Mouse (Mus musculus): ENCODE measurements around the gene Ntf5. TPM values are rescaled to one million over a fixed set of nuclear protein-coding genes. Genes with fewer than 3 reads are reported as not detected.
"Not testable (repeated sequence)": the region's sequence is repeated elsewhere in the genome, so short reads cannot be mapped to it uniquely, and the experiment has no call there.

Gene Ntf5
- polyA plus RNA-seq, 1 experiment, result 1.8 TPM

DNA sequence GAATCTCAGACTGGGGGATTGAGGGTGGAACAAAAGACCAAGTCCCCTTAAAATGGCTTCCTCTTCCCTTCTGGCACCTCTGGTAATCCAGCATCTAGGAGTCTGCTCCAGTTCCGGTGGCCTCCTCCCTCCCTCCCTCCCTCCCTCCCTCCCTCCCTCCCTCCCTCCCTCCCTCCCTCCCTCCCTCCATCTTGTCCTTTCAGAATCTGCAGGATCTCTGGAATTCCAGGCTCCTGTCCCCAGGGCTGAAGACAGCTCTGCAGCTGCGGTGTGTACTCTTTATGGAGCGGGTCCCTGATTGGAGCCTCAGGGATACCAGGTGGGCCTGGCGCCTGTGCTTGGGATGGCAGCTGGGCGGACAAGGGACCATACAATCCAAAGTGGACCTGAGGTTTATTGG lies 47.8 kb downstream of the Ntf5 start:
- H3K4me1 ChIP-seq (ENCODE audit: control insufficient read depth, insufficient read depth, low read length), result peaks cover 4% of the 10 kb centered on the region; the same call in 1 of the 2 replicates
- H3K4me3 ChIP-seq (replicated peaks; ENCODE audit: control insufficient read depth, low read depth, low read length), result no peak overlapping the region
- 78% methylated on average over 5 of the region's 5 CpGs for whole genome bisulfite sequencing
- TF ChIP-seq POLR2A (IDR thresholded peaks at IDR 0.05; ENCODE audit: borderline replicate concordance, control insufficient read depth, low read depth, low read length) (no peak), CTCF (IDR thresholded peaks at IDR 0.05; ENCODE audit: control insufficient read depth, insufficient read depth, low read length) (no peak)
- peak overlapping the region; percentile 83 for H3K27ac ChIP-seq (ENCODE audit: control insufficient read depth, insufficient read depth, low read depth, low read length, poor library complexity)

DNA sequence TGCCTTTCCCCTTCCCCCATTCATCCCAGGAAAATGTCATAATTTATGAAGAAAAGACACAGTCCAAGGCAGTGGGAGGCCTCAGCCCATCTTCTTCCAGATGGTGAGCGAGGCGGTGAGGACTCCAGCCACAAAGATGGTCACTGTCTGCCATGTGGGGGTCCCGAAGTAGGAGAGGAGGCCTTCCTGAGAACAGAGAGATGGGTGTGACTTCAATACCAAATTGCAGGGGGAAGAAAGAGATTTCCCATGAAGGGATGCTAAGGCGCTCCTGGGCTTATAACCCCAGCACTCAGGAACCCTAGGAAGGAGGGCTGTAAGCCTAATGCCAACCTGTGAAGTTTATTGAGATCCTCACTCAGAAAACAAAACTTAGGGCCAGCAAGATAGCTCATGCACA lies 48.3 kb downstream of the Ntf5 start:
- H3K4me1 ChIP-seq (ENCODE audit: control insufficient read depth, insufficient read depth, low read length), result peaks cover 4% of the 10 kb centered on the region; the same call in 1 of the 2 replicates
- no peak overlapping the region for H3K4me3 ChIP-seq (replicated peaks; ENCODE audit: control insufficient read depth, low read depth, low read length)
- TF ChIP-seq POLR2A (IDR thresholded peaks at IDR 0.05; ENCODE audit: borderline replicate concordance, control insufficient read depth, low read depth, low read length) (no peak), CTCF (IDR thresholded peaks at IDR 0.05; ENCODE audit: control insufficient read depth, insufficient read depth, low read length) (no peak)
- 88% methylated on average over 4 of the region's 4 CpGs for WGBS
- H3K27ac ChIP-seq (ENCODE audit: control insufficient read depth, insufficient read depth, low read depth, low read length, poor library complexity), result no peak overlapping the region

DNA sequence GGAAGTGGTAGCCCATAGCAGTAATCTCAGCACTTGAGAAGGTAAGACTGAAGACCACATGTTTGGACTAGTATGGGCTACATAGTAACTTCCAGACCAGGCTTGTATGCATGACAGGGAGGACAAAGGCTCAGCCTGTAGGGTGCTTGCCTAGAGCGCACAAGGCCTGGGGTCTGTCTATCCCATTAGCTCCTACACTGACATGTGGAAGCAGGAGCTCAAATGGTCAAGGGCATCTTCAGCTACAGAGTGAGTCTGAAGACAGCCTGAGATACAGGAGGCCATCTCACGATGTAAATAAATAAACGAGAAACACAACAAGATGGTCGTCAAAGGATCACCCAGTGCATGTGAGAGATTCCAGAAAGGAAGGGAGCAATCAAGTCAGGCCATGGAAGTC lies 48.8 kb downstream of the Ntf5 start:
- H3K4me3 ChIP-seq (replicated peaks; ENCODE audit: control insufficient read depth, low read depth, low read length), result no peak overlapping the region
- 93% methylated on average over 4 of the region's 4 CpGs for WGBS
- no peak overlapping the region for H3K27ac ChIP-seq (ENCODE audit: control insufficient read depth, insufficient read depth, low read depth, low read length, poor library complexity)
- TF ChIP-seq CTCF (IDR thresholded peaks at IDR 0.05; ENCODE audit: control insufficient read depth, insufficient read depth, low read length), result no peak
- H3K4me1 ChIP-seq (ENCODE audit: control insufficient read depth, insufficient read depth, low read length), result peaks cover 1% of the 10 kb centered on the region; the same call in 1 of the 2 replicates

DNA sequence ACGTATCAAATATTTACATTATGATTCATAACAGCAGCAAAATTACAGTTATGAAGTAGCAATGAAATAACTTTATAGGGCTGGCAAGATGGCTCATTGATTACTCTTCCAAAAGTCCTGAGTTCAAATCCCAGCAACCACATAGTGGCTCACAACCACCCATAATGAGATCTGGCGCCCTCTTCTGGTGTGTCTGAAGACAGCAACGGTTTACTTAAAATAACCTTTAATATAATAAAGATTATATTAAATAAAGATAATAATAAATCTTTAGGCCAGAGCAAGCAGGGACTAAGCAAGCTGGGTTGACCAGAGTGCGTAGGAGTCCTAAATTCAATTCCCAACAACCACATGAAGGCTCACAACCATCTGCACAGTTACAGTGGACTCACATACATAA lies 49.4 kb downstream of the Ntf5 start:
- not testable (repeated sequence) for H3K4me3 ChIP-seq (replicated peaks; ENCODE audit: control insufficient read depth, low read depth, low read length); H3K27ac ChIP-seq (ENCODE audit: control insufficient read depth, insufficient read depth, low read depth, low read length, poor library complexity); H3K4me1 ChIP-seq (ENCODE audit: control insufficient read depth, insufficient read depth, low read length)
- 77% methylated on average over 4 of the region's 4 CpGs for WGBS

DNA sequence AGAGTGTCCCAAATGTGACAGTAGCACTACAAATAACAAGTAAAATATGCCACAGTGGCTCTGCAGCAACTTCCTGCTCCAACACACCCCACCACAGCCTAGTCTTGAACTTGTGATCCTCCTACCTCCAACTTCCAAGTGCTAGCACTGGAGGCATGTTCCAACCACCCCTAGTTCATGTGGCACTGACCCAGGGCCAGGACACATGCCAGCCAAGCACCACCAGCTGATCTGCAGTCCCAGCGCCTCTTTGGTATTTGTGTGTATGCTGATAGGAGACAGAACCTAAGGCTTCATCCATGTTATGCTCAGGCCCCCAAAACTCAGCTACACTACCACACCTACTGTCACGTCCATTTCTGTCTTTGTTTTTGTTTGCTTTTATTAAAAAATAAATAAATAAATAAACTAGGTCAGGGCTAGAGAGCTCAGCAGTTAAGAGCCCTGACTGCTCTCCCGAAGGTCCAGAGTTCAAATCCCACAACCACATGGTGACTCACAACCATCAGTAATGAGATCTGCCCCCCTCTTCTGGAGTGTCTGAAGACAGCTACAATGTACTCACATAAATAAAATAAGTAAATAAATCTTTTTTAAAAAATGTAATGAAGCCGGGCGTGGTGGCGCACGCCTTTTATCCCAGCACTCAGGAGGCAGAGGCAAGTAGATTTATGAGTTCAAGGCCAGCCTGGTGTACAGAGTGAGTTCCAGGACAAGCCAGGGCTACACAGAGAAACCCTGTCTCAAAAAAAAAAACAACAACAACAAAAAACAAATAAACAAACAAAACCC lies 50.7 kb downstream of the Ntf5 start:
- WGBS, result 87% methylated on average over 7 of the region's 7 CpGs
- Histone ChIP-seq H3K4me1 (ENCODE audit: control insufficient read depth, insufficient read depth, low read length) (peaks cover 1% of the 10 kb centered on the region; the same call in 1 of the 2 replicates), H3K4me3 (replicated peaks; ENCODE audit: control insufficient read depth, low read depth, low read length) (no peak overlapping the region), H3K27ac (ENCODE audit: control insufficient read depth, insufficient read depth, low read depth, low read length, poor library complexity) (no peak overlapping the region)
- no peak for TF ChIP-seq POLR2A (IDR thresholded peaks at IDR 0.05; ENCODE audit: borderline replicate concordance, control insufficient read depth, low read depth, low read length)

DNA sequence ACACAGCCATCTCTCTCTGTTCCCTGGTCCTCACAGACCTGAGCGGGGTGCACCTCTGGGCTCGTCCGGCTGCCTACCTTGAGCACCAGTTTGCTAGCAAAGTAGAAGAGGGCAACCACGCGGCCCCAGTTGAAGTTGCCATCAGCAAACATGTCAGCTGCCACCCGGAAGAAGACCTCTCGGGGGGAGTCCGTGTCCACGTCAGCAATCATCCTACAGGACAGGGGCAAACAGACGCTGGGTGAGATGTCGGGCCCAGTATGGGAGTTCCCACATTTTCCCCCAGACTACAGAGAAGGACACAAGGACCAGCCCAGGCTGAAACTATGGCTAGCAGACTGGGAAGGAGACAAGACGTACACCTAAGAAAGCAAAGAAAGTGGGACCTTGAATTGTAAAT lies 51.6 kb downstream of the Ntf5 start:
- peaks cover 1% of the 10 kb centered on the region; the same call in 1 of the 2 replicates for H3K4me1 ChIP-seq (ENCODE audit: control insufficient read depth, insufficient read depth, low read length)
- H3K4me3 ChIP-seq (replicated peaks; ENCODE audit: control insufficient read depth, low read depth, low read length), result no peak overlapping the region
- 91% methylated on average over 12 of the region's 12 CpGs for WGBS
- no peak for TF ChIP-seq CTCF (IDR thresholded peaks at IDR 0.05; ENCODE audit: control insufficient read depth, insufficient read depth, low read length)
- no peak for TF ChIP-seq POLR2A (IDR thresholded peaks at IDR 0.05; ENCODE audit: borderline replicate concordance, control insufficient read depth, low read depth, low read length)
- H3K27ac ChIP-seq (ENCODE audit: control insufficient read depth, insufficient read depth, low read depth, low read length, poor library complexity), result no peak overlapping the region

DNA sequence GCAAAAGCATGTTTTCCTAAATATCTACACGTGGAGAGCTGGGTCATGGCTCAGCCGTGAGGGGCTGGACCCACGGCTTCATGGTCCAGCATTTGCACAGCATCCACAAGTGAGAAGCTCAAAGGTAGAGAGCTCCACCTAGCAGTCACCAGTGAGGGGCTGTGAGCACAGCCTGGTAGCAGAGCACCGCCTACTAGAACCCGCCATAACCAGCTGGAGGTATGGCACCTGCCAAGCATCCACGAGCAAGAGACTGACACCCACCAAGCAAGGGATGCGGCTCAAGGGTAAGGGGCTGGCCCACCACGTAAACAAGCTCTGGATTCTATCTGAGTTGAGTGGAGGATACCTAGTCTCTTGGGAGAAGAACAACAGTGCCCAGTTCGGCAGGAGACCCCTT lies 52.1 kb downstream of the Ntf5 start:
- H3K27ac ChIP-seq (ENCODE audit: control insufficient read depth, insufficient read depth, low read depth, low read length, poor library complexity), result no peak overlapping the region
- H3K4me1 ChIP-seq (ENCODE audit: control insufficient read depth, insufficient read depth, low read length), result peaks cover 1% of the 10 kb centered on the region; the same call in 1 of the 2 replicates
- 73% methylated on average over 9 of the region's 9 CpGs for WGBS

DNA sequence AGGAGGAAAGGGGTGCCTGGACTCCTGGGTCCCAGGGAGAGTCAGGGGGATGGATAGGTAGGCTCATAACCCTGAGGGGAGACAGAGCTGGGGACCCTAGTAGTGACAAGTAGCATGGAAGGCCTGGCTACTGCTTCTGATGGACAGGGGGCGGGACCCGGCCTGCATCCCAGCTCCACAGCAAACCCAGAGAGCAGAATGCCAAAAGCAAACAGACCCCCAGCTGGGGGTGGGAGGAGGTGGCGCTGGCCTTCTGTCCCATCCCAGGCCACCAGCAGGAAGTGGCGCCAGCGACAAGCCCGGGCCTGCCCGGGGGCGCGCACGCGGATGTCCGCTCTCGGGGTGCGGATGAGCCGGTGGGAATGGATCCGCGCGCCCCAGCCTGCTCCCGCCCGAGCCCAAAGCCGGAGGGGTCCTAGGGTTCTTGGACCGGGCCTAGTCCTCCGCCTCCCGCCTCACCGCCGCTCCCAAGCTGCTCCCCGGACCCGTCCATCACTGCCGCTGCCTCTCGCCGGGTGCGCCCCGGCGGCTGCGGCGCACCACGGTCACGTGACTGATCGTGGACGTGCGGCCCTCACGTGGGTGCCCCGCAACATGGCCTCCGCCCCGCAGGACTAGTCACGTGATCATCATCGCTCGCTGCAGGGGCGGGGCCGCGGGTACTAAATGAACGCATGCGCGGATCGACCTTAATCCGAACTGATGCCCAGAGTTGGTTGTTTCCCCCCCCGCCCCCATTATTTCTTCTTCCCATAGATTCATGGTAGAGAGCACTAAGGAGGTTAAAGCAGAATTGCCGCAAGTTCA lies 53.0 kb downstream of the Ntf5 start, which contains the start of gene Bax:
Gene Bax, minus strand, starts transcription at position 616 of the 807 bp plus-strand sequence.
- Histone ChIP-seq H3K27ac (ENCODE audit: control insufficient read depth, insufficient read depth, low read depth, low read length, poor library complexity) (peak within 1 kb of the TSS; percentile 51), H3K4me3 (replicated peaks; ENCODE audit: control insufficient read depth, low read depth, low read length) (peak within 1 kb of the TSS; percentile 80), H3K4me1 (ENCODE audit: control insufficient read depth, insufficient read depth, low read length) (no peaks in the 10 kb centered on the region)
- TF ChIP-seq POLR2A (IDR thresholded peaks at IDR 0.05; ENCODE audit: borderline replicate concordance, control insufficient read depth, low read depth, low read length), result peak; percentile 88; the same call in 1 of the 2 replicates
- TF ChIP-seq CTCF (IDR thresholded peaks at IDR 0.05; ENCODE audit: control insufficient read depth, insufficient read depth, low read length), result no peak
- WGBS, result under 1% methylated on average over 57 of the region's 58 CpGs

More for the DNA sequence above, 52.1 kb downstream of the Ntf5 start:
- no peak overlapping the region for H3K4me3 ChIP-seq (replicated peaks; ENCODE audit: control insufficient read depth, low read depth, low read length)
- TF ChIP-seq POLR2A (IDR thresholded peaks at IDR 0.05; ENCODE audit: borderline replicate concordance, control insufficient read depth, low read depth, low read length) (no peak), CTCF (IDR thresholded peaks at IDR 0.05; ENCODE audit: control insufficient read depth, insufficient read depth, low read length) (peak; percentile 8; the same call in 1 of the 2 replicates)

Other genes with a start within 250 kb of the Ntf5 start
- gene Slc17a7, start 249.7 kb upstream of the Ntf5 start, polyA plus RNA-seq (2011; ENCODE audit: insufficient read depth, insufficient read length, low replicate concordance, missing spikeins), result 1.3 TPM in 1 of 2 replicates, not detected in the other
- gene Gfy, start 234.1 kb upstream of the Ntf5 start, polyA plus RNA-seq (2011; ENCODE audit: insufficient read depth, insufficient read length, low replicate concordance, missing spikeins), result 1.2 TPM in 1 of 2 replicates, not detected in the other
- not detected in 2 replicates for gene Pth2, start 232.7 kb upstream of the Ntf5 start, polyA plus RNA-seq (2011; ENCODE audit: insufficient read depth, insufficient read length, low replicate concordance, missing spikeins)
- not detected in 2 replicates for gene Ccdc155, start 208.8 kb upstream of the Ntf5 start, polyA plus RNA-seq (2011; ENCODE audit: insufficient read depth, insufficient read length, low replicate concordance, missing spikeins)
- gene Dkkl1, start 201.5 kb upstream of the Ntf5 start, polyA plus RNA-seq (2011; ENCODE audit: insufficient read depth, insufficient read length, low replicate concordance, missing spikeins), result 1.5 TPM in 1 of 2 replicates, not detected in the other
- 5.0 and 10.9 TPM in 2 replicates for gene Tead2, start 197.9 kb upstream of the Ntf5 start, polyA plus RNA-seq (2011; ENCODE audit: insufficient read depth, insufficient read length, low replicate concordance, missing spikeins)
- 214 and 405 TPM in 2 replicates for gene Cd37, start 174.6 kb upstream of the Ntf5 start, polyA plus RNA-seq (2011; ENCODE audit: insufficient read depth, insufficient read length, low replicate concordance, missing spikeins)
- not detected in 2 replicates for gene Slc6a16, start 172.6 kb upstream of the Ntf5 start, polyA plus RNA-seq (2011; ENCODE audit: insufficient read depth, insufficient read length, low replicate concordance, missing spikeins)
- gene Slc6a21, start 136.2 kb upstream of the Ntf5 start, polyA plus RNA-seq (2011; ENCODE audit: insufficient read depth, insufficient read length, low replicate concordance, missing spikeins), result not detected in 2 replicates
- gene Trpm4, start 79.9 kb upstream of the Ntf5 start, polyA plus RNA-seq (2011; ENCODE audit: insufficient read depth, insufficient read length, low replicate concordance, missing spikeins), result 2.6 and 3.9 TPM in 2 replicates
- 1.5 and 1.7 TPM in 2 replicates for gene Hrc, start 78.4 kb upstream of the Ntf5 start, polyA plus RNA-seq (2011; ENCODE audit: insufficient read depth, insufficient read length, low replicate concordance, missing spikeins)
- not detected in 2 replicates for gene Ppfia3, start 46.7 kb upstream of the Ntf5 start, polyA plus RNA-seq (2011; ENCODE audit: insufficient read depth, insufficient read length, low replicate concordance, missing spikeins)
- not detected in 2 replicates for gene Lin7b, start 43.1 kb upstream of the Ntf5 start, polyA plus RNA-seq (2011; ENCODE audit: insufficient read depth, insufficient read length, low replicate concordance, missing spikeins)
- 753 and 781 TPM in 2 replicates for gene Snrnp70, start 18.0 kb upstream of the Ntf5 start, polyA plus RNA-seq (2011; ENCODE audit: insufficient read depth, insufficient read length, low replicate concordance, missing spikeins)
- gene Kcna7, start 8.0 kb upstream of the Ntf5 start, polyA plus RNA-seq (2011; ENCODE audit: insufficient read depth, insufficient read length, low replicate concordance, missing spikeins), result not detected in 2 replicates
- not detected in 2 replicates for gene Lhb, start 7.1 kb downstream of the Ntf5 start, polyA plus RNA-seq (2011; ENCODE audit: insufficient read depth, insufficient read length, low replicate concordance, missing spikeins)
- 11.3 and 17.4 TPM in 2 replicates for gene Gys1, start 21.1 kb downstream of the Ntf5 start, polyA plus RNA-seq (2011; ENCODE audit: insufficient read depth, insufficient read length, low replicate concordance, missing spikeins)
- 61.4 and 66.3 TPM in 2 replicates for gene Ruvbl2, start 24.4 kb downstream of the Ntf5 start, polyA plus RNA-seq (2011; ENCODE audit: insufficient read depth, insufficient read length, low replicate concordance, missing spikeins)
- gene Ftl1, start 46.2 kb downstream of the Ntf5 start, polyA plus RNA-seq (2011; ENCODE audit: insufficient read depth, insufficient read length, low replicate concordance, missing spikeins), result 2,067 and 2,131 TPM in 2 replicates
- gene Bax, start 53.2 kb downstream of the Ntf5 start, polyA plus RNA-seq (2011; ENCODE audit: insufficient read depth, insufficient read length, low replicate concordance, missing spikeins), result 71.8 and 143 TPM in 2 replicates
- 1.3 TPM in 1 of 2 replicates, not detected in the other for gene Tulp2, start 68.2 kb downstream of the Ntf5 start, polyA plus RNA-seq (2011; ENCODE audit: insufficient read depth, insufficient read length, low replicate concordance, missing spikeins)
- not detected in 2 replicates for gene Gm45808, start 73.1 kb downstream of the Ntf5 start, polyA plus RNA-seq (2011; ENCODE audit: insufficient read depth, insufficient read length, low replicate concordance, missing spikeins)
- 2.7 and 4.8 TPM in 2 replicates for gene Dhdh, start 75.1 kb downstream of the Ntf5 start, polyA plus RNA-seq (2011; ENCODE audit: insufficient read depth, insufficient read length, low replicate concordance, missing spikeins)
- 69.3 and 71.9 TPM in 2 replicates for gene Nucb1, start 96.7 kb downstream of the Ntf5 start, polyA plus RNA-seq (2011; ENCODE audit: insufficient read depth, insufficient read length, low replicate concordance, missing spikeins)
- 356 and 801 TPM in 2 replicates for gene Ppp1r15a, start 112.6 kb downstream of the Ntf5 start, polyA plus RNA-seq (2011; ENCODE audit: insufficient read depth, insufficient read length, low replicate concordance, missing spikeins)
- 2.1 and 8.9 TPM in 2 replicates for gene Plekha4, start 112.6 kb downstream of the Ntf5 start, polyA plus RNA-seq (2011; ENCODE audit: insufficient read depth, insufficient read length, low replicate concordance, missing spikeins)
- 5.7 TPM in 1 of 2 replicates, not detected in the other for gene Hsd17b14, start 141.2 kb downstream of the Ntf5 start, polyA plus RNA-seq (2011; ENCODE audit: insufficient read depth, insufficient read length, low replicate concordance, missing spikeins)
- 35.7 and 58.4 TPM in 2 replicates for gene Bcat2, start 156.5 kb downstream of the Ntf5 start, polyA plus RNA-seq (2011; ENCODE audit: insufficient read depth, insufficient read length, low replicate concordance, missing spikeins)
- not detected in 2 replicates for gene Fgf21, start 201.8 kb downstream of the Ntf5 start, polyA plus RNA-seq (2011; ENCODE audit: insufficient read depth, insufficient read length, low replicate concordance, missing spikeins)
- not detected in 2 replicates for gene Fut1, start 203.6 kb downstream of the Ntf5 start, polyA plus RNA-seq (2011; ENCODE audit: insufficient read depth, insufficient read length, low replicate concordance, missing spikeins)
- 1.1 TPM in 1 of 2 replicates, not detected in the other for gene Izumo1, start 208.1 kb downstream of the Ntf5 start, polyA plus RNA-seq (2011; ENCODE audit: insufficient read depth, insufficient read length, low replicate concordance, missing spikeins)
- 5.9 and 6.0 TPM in 2 replicates for gene Rasip1, start 213.8 kb downstream of the Ntf5 start, polyA plus RNA-seq (2011; ENCODE audit: insufficient read depth, insufficient read length, low replicate concordance, missing spikeins)
- gene Mamstr, start 226.3 kb downstream of the Ntf5 start, polyA plus RNA-seq (2011; ENCODE audit: insufficient read depth, insufficient read length, low replicate concordance, missing spikeins), result 1.00 TPM in 1 of 2 replicates, not detected in the other